Mouse (Mus musculus) C3H10T1/2 (cell line): ENCODE results near the gene Tmem160. TPM values are rescaled to one million over a fixed set of nuclear protein-coding genes. Genes with fewer than 3 reads are reported as not detected.

Experiments
- polyA plus RNA-seq, 2 experiments: library from polyadenylated mRNA; unstranded; fragments of >200 nt; fragmentation: generic; extraction: Trizol; gene quantifications; one replicate each; pipeline ENCODE4 v1.2.1; 2012; ENCODE audit warnings: missing spikeins in 2 of 2

Gene Tmem160
- polyA plus RNA-seq, result 100 to 1,000 TPM; 125 to 211 TPM

GRCm38 (mm10) chr7:16452587-16453073 is at the start of gene Tmem160:
Gene Tmem160 (plus strand): TSS chr7:16452779.

GRCm38 (mm10) chr7:16477628-16478027 is 25.0 kb downstream of the Tmem160 start, which contains the start of gene Npas1:
Gene Npas1 (minus strand): TSS chr7:16477728.

Other genes with a start within 250 kb of the Tmem160 start
- gene Dhx34, start 230.7 kb upstream of the Tmem160 start, polyA plus RNA-seq, result 10 to 100 TPM in 1 of 2 experiments, 1 to 10 TPM in 1; 7.0 to 11.8 TPM
- not detected for gene C5ar2, start 208.6 kb upstream of the Tmem160 start, polyA plus RNA-seq
- gene C5ar1, start 193.2 kb upstream of the Tmem160 start, polyA plus RNA-seq, result not detected
- 10 to 100 TPM in 1 of 2 experiments, 1 to 10 TPM in 1; 6.0 to 31.6 TPM for gene Inafm1, start 179.2 kb upstream of the Tmem160 start, polyA plus RNA-seq
- gene Ccdc9, start 166.0 kb upstream of the Tmem160 start, polyA plus RNA-seq, result 10 to 100 TPM; 16.9 to 48.0 TPM
- gene Bbc3, start 144.4 kb upstream of the Tmem160 start, polyA plus RNA-seq, result 10 to 100 TPM in 1 of 2 experiments, 1 to 10 TPM in 1; 6.2 to 26.3 TPM
- gene Sae1, start 65.0 kb upstream of the Tmem160 start, polyA plus RNA-seq, result 100 to 1,000 TPM; 106 to 121 TPM
- 10 to 100 TPM in 1 of 2 experiments, 1 to 10 TPM in 1; 7.3 to 31.0 TPM for gene Zc3h4, start 51.9 kb upstream of the Tmem160 start, polyA plus RNA-seq
- gene Npas1, start 24.9 kb downstream of the Tmem160 start, polyA plus RNA-seq, result under 1 TPM; 0.06 to 0.20 TPM
- 10 to 100 TPM in 1 of 2 experiments, 1 to 10 TPM in 1; 3.6 to 26.5 TPM for gene Arhgap35, start 162.2 kb downstream of the Tmem160 start, polyA plus RNA-seq
- gene Ceacam15, start 222.9 kb downstream of the Tmem160 start, polyA plus RNA-seq, result not detected